Mouse (Mus musculus): Measurements from ENCODE around the gene Ggct. TPM values are rescaled to one million over a fixed set of nuclear protein-coding genes. Genes with fewer than 3 reads are reported as not detected.
A peak's percentile ranks its signal among the peaks of the same experiment; 100 is the strongest.

The Ggct gene
- 9.4 and 11.8 TPM in 2 replicates for polyA plus RNA-seq (2015; fragmentation: Nextera tagmentation; extraction: Ambion mirVana)

DNA sequence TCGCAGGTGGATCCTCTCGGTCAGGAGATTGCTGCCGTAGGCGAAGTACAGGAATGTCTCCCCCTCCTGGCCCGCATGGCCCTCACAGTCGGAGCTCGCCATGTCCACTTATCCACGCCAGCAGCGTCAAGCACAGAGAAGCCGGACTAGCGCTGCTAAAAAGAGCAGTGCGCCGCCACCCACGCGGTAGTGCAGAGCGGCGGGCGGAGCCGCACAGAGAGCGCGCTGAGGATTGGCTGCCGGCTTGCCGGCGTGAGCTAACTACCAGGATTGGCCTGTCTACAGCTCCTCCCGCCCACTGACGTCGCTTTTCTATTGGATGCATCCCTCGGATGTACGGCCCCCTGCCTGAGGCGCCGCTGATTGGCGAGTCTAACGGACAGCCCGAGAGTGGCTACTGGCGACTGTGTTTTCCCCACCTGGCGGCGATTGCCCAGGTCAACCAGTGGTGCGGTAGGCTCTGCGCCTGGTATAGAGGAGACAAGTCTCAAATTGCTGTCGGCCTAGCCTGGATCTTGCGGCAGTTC, at the start of gene Ggct:
Gene Ggct, minus strand, starts transcription at position 217 of the 527 bp plus-strand sequence.
- no peaks in the 10 kb centered on the region for H3K9me3 ChIP-seq
- peaks cover 5% of the 10 kb centered on the region for H3K27me3 ChIP-seq
- peak within 1 kb of the TSS; percentile 76 for H3K27ac ChIP-seq
- peak within 1 kb of the TSS; percentile 78 for H3K4me2 ChIP-seq (replicated peaks)
- peaks cover 16% of the 10 kb centered on the region for H3K4me1 ChIP-seq (replicated peaks)
- peak; percentile 100 for ATAC-seq
- peak within 1 kb of the TSS; percentile 56 for H3K4me3 ChIP-seq (replicated peaks)
- under 1% methylated on average over 41 of the region's 41 CpGs for WGBS
- no peaks in the 10 kb centered on the region for H3K36me3 ChIP-seq
- H3K9ac ChIP-seq (replicated peaks), result peak within 1 kb of the TSS; percentile 67

DNA sequence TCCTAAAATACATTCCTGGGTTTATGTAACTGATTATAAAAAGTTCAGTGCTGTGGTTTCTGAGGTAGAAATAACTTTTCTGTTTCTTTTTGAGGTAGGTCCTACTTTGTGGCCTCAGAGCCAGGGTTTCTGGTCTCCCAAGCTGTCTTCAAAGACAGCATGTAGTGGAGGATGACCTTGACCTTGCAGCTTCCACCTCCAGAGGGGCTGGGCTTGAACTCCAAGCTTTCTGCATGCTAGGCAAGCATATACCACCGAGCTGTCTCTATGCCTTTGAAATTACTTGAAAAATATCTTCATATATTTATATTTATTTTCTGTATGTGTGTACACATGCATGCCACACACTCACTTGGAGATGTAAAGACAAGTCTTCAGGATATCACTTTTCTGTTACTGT, 47.3 kb upstream of the Ggct start:
- Histone ChIP-seq H3K9ac (replicated peaks) (no peak overlapping the region), H3K4me3 (replicated peaks) (no peak overlapping the region), H3K27me3 (no peaks in the 10 kb centered on the region), H3K4me2 (replicated peaks) (no peak overlapping the region), H3K36me3 (no peaks in the 10 kb centered on the region), H3K9me3 (no peaks in the 10 kb centered on the region), H3K27ac (no peak overlapping the region), H3K4me1 (replicated peaks) (peaks cover 35% of the 10 kb centered on the region)
- 84% methylated on average over 1 of the region's 1 CpGs for WGBS
- no peak for ATAC-seq

DNA sequence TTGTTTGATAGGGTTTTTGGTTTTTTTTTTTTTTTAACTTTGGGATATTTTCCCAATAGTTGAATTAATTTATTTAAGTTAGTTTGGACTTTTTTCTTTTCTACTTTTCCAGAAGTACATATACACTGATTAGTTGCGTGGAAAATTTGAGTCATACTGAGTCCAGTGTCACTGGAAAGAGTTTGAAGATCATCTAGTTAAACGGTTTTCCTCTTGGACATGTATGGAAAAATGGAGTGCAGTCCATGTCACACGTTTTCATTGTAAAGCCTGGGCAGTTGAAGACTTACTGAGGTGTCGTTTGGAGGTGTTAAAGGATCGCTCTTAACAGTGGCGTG, 46.7 kb upstream of the Ggct start:
- Histone ChIP-seq H3K27me3 (no peaks in the 10 kb centered on the region), H3K4me1 (replicated peaks) (peaks cover 29% of the 10 kb centered on the region), H3K4me2 (replicated peaks) (peak overlapping the region; percentile 74), H3K9me3 (no peaks in the 10 kb centered on the region), H3K4me3 (replicated peaks) (peak overlapping the region; percentile 95), H3K9ac (replicated peaks) (peak overlapping the region; percentile 94), H3K36me3 (no peaks in the 10 kb centered on the region), H3K27ac (no peak overlapping the region)
- WGBS, result 82% methylated on average over 6 of the region's 6 CpGs
- no peak for ATAC-seq

DNA sequence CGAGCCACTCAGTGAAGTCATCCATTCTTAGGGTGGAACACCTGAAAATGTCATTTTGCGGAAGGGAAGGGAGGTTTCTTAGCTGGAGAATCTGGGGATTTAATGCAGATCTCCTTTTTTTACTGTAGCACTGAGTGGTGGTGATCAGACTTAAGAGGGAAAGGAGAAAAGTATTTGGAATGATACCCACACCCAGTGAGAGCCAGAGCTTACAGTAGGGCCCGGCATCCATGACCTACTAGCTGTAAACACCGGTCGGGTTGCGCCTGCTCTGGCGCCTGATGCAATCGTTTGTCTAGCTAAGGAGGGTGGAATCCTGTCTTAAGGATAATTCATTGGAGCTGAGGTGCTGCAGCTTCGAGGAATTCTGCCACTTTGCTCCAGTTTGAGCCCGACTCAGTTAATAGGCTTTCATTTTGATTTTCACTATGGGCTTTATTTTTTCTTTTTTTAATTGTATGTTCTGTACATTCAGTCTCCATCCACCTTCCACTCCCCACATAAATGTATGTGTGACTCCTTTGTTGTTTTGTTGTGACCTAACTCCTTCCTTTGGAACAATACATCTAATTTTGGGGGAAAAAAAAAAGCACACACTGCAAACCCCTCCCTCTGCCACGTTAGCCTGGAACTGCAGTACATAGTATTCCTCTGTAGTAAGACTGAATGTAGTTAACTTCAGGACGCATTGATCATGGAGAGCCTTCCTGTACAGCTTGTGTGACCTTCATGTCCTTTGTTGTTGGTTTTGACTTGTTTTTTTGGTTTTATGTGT, 46.1 kb upstream of the Ggct start:
- H3K27ac ChIP-seq, result peak overlapping the region; percentile 95
- H3K4me3 ChIP-seq (replicated peaks), result peak overlapping the region; percentile 95
- peak overlapping the region; percentile 74 for H3K4me2 ChIP-seq (replicated peaks)
- no peaks in the 10 kb centered on the region for H3K36me3 ChIP-seq
- peak overlapping the region; percentile 94 for H3K9ac ChIP-seq (replicated peaks)
- no peak for ATAC-seq
- H3K4me1 ChIP-seq (replicated peaks), result peaks cover 23% of the 10 kb centered on the region
- H3K27me3 ChIP-seq, result no peaks in the 10 kb centered on the region
- H3K9me3 ChIP-seq, result no peaks in the 10 kb centered on the region
- 3% methylated on average over 12 of the region's 12 CpGs for WGBS

- under 1% methylated on average over 84 of the region's 87 CpGs for WGBS
- Histone ChIP-seq H3K27me3 (peaks cover 5% of the 10 kb centered on the region; the same call in 1 of the 2 replicates), H3K4me3 (replicated peaks) (peak within 1 kb of the TSS; percentile 95), H3K4me1 (replicated peaks) (peaks cover 23% of the 10 kb centered on the region), H3K9ac (replicated peaks) (peak within 1 kb of the TSS; percentile 94), H3K4me2 (replicated peaks) (peak within 1 kb of the TSS; percentile 74), H3K27ac (peak within 1 kb of the TSS; percentile 95), H3K9me3 (no peaks in the 10 kb centered on the region), H3K36me3 (no peaks in the 10 kb centered on the region)
- peak; percentile 98 for ATAC-seq
Measured at GRCm38 (mm10) chr6:55037799-55038670, 45.3 kb upstream of the Ggct start, which contains the start of gene Gars. Gene Gars, plus strand, starts transcription at chr6:55038007.

DNA sequence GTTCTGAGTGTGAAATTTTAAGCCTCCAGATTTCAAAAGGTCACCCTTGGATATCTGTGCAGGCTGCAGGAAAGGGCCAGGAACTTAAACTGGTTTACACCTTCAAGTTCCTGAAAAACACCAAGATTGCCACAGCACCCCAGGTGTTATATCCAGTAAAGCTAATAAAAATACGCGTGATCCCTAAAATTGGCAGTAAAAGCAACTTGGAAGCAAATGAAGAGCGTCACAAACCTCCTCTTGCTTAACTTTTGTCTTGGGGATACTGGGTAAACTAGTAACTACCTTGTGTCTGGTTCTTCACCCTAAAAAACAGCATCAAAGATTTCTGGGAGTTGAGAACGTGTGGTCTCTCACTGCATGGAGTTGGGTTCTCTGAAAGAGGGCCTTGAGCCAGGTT, 44.0 kb upstream of the Ggct start:
- WGBS, result 91% methylated on average over 4 of the region's 4 CpGs
- no peak overlapping the region for H3K4me2 ChIP-seq (replicated peaks)
- no peak overlapping the region for H3K4me3 ChIP-seq (replicated peaks)
- H3K9me3 ChIP-seq, result no peaks in the 10 kb centered on the region
- peaks cover 23% of the 10 kb centered on the region for H3K4me1 ChIP-seq (replicated peaks)
- H3K9ac ChIP-seq (replicated peaks), result no peak overlapping the region
- peaks cover 5% of the 10 kb centered on the region; the same call in 1 of the 2 replicates for H3K27me3 ChIP-seq
- ATAC-seq, result no peak
- no peaks in the 10 kb centered on the region for H3K36me3 ChIP-seq
- no peak overlapping the region for H3K27ac ChIP-seq

DNA sequence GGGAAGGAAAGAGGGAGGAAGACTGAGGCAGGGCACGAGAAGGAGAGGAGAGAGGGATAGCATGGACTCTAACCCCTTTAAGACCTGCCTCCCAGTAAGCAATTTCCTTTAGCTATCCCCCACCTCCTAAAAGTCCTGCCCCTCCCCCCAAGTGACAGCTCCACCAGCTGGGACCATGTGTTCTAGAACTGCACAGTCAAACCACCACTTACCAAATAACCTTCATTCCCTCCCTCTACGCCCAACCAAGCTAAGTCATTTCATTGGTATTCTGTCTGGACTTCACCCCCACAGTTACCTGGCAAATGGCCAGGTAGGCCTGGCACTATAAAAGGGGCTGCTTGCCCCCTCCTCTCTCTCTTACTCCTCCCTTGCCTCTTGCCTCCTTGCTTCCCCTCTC, 34.9 kb upstream of the Ggct start:
- 77% methylated on average over 2 of the region's 2 CpGs for WGBS
- Histone ChIP-seq H3K4me2 (replicated peaks) (no peak overlapping the region), H3K27me3 (no peaks in the 10 kb centered on the region), H3K4me1 (replicated peaks) (no peaks in the 10 kb centered on the region), H3K27ac (no peak overlapping the region), H3K9ac (replicated peaks) (no peak overlapping the region), H3K9me3 (no peaks in the 10 kb centered on the region), H3K36me3 (no peaks in the 10 kb centered on the region), H3K4me3 (replicated peaks) (no peak overlapping the region)
- ATAC-seq, result 0 out of 2 replicates have a peak, but pooled peaks have one; percentile 6

DNA sequence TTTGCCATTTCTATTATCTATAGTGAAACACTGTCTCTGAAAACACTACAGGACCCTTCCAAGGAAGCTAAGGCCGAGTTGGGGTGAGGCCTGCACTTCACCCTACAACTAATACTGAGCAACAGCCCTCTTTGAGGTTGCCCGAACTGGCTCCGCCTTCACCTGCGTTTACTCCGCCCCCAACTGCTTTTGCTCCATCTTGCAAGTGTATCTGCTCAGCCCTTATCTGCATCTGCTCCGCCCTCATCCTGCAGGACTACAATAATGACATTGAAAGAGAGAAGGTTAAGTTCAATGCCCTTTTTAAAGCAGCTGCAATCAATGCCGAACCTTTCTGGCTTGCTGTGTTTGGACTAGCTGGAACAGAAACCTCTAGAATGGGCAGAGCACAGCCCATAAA, 29.1 kb upstream of the Ggct start:
- no peak for ATAC-seq
- Histone ChIP-seq H3K4me1 (replicated peaks) (0 out of 2 replicates have a peak, but pooled peaks cover 1% of the 10 kb centered on the region), H3K4me3 (replicated peaks) (no peak overlapping the region), H3K27ac (no peak overlapping the region), H3K9ac (replicated peaks) (no peak overlapping the region), H3K27me3 (no peaks in the 10 kb centered on the region), H3K36me3 (no peaks in the 10 kb centered on the region), H3K4me2 (replicated peaks) (no peak overlapping the region), H3K9me3 (no peaks in the 10 kb centered on the region)
- 92% methylated on average over 7 of the region's 7 CpGs for WGBS

GRCm38 (mm10) chr6:55018417-55018816, 25.7 kb upstream of the Ggct start:
- peaks cover 9% of the 10 kb centered on the region; the same call in 1 of the 2 replicates for H3K4me1 ChIP-seq (replicated peaks)
- H3K27me3 ChIP-seq, result no peaks in the 10 kb centered on the region
- no peak for ATAC-seq
- no peak overlapping the region for H3K27ac ChIP-seq
- H3K36me3 ChIP-seq, result no peaks in the 10 kb centered on the region
- H3K9me3 ChIP-seq, result 0 out of 2 replicates have a peak, but pooled peaks cover 2% of the 10 kb centered on the region
- no peak overlapping the region for H3K4me3 ChIP-seq (replicated peaks)
- no peak overlapping the region for H3K4me2 ChIP-seq (replicated peaks)
- no peak overlapping the region for H3K9ac ChIP-seq (replicated peaks)
- WGBS, result 73% methylated on average over 2 of the region's 2 CpGs

GRCm38 (mm10) chr6:55016710-55017583, 24.2 kb upstream of the Ggct start:
- Histone ChIP-seq H3K9me3 (0 out of 2 replicates have a peak, but pooled peaks cover 2% of the 10 kb centered on the region), H3K27ac (no peak overlapping the region), H3K9ac (replicated peaks) (no peak overlapping the region), H3K36me3 (no peaks in the 10 kb centered on the region), H3K27me3 (no peaks in the 10 kb centered on the region), H3K4me3 (replicated peaks) (no peak overlapping the region), H3K4me1 (replicated peaks) (peaks cover 9% of the 10 kb centered on the region; the same call in 1 of the 2 replicates), H3K4me2 (replicated peaks) (no peak overlapping the region)
- peak; percentile 72 for ATAC-seq
- WGBS, result 29% methylated on average over 15 of the region's 15 CpGs

DNA sequence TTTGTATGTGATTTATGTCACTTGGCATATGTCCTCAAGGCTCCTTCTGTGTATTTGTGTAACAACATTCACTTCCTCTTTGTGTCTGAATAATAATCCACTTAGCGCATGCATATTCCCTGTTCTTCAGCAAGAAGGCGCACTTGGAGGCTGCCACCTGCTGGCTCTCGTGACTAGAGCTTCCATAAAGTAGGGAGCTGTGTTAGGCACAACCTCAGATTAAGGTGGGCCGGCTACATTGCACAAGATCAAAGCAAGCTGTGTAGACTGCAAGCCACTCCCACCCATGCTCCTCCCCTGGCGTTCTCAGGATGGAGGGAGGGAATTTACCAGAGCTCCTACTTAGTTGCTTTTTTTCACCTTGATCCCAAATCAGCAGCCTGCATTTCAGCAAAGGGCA, 23.5 kb upstream of the Ggct start:
- H3K9ac ChIP-seq (replicated peaks), result no peak overlapping the region
- H3K27ac ChIP-seq, result no peak overlapping the region
- H3K4me2 ChIP-seq (replicated peaks), result no peak overlapping the region
- H3K27me3 ChIP-seq, result no peaks in the 10 kb centered on the region
- no peak overlapping the region for H3K4me3 ChIP-seq (replicated peaks)
- H3K36me3 ChIP-seq, result no peaks in the 10 kb centered on the region
- peaks cover 9% of the 10 kb centered on the region; the same call in 1 of the 2 replicates for H3K4me1 ChIP-seq (replicated peaks)
- peak; percentile 68 for ATAC-seq
- 23% methylated on average over 5 of the region's 5 CpGs for WGBS
- 0 out of 2 replicates have a peak, but pooled peaks cover 2% of the 10 kb centered on the region for H3K9me3 ChIP-seq
